Mouse (Mus musculus): ENCODE data around the gene Cldn34b3. TPM values are rescaled to one million over a fixed set of nuclear protein-coding genes. Genes with fewer than 3 reads are reported as not detected.
"Not testable (repeated sequence)": the region's sequence is repeated elsewhere in the genome, so short reads cannot be mapped to it uniquely, and the experiment has no call there.

Gene Cldn34b3
- polyA plus RNA-seq (2015; fragmentation: Nextera tagmentation; extraction: Ambion mirVana): not detected in 2 replicates

DNA sequence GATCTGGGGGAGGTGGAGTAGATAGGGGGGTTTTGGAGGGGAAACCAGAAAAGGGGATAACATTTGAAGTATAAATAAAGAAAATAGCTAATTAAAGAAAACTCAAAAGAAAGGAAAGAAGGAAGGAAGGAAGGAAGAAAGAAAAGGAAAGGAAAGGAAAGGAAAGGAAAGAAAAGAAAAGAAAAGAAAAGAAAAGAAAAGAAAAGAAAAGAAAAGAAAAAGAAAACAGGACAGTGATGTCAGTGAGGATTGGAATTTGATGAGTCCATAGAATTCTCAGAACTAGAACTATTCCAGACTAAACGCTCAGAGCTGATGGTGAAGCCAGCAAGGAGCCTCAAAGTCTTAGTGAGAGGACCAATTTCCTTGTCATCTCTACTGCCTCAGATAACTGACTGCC is at the start of gene Cldn34b3:
Gene Cldn34b3 (plus strand): TSS at position 301 of the 400 bp plus-strand sequence.
- H3K36me3 ChIP-seq (ENCODE audit: control insufficient read depth, insufficient read depth); ATAC-seq; H3K9ac ChIP-seq (ENCODE audit: low read depth, low read length); H3K27me3 ChIP-seq (replicated peaks; ENCODE audit: control insufficient read depth, insufficient read depth, low read length); H3K27ac ChIP-seq (ENCODE audit: low read depth, low read length); H3K4me3 ChIP-seq (ENCODE audit: low read depth, low read length); H3K4me1 ChIP-seq (replicated peaks; ENCODE audit: control insufficient read depth, insufficient read depth, low read length); H3K4me2 ChIP-seq (replicated peaks; ENCODE audit: low read depth); H3K9me3 ChIP-seq (ENCODE audit: control insufficient read depth): not testable (repeated sequence)
- 83% methylated on average over 1 of the region's 1 CpGs for WGBS

Other genes starting within 250 kb of the Cldn34b3 start
- gene Cldn34b4, start 129.0 kb downstream of the Cldn34b3 start, polyA plus RNA-seq (2015; fragmentation: Nextera tagmentation; extraction: Ambion mirVana): not detected in 2 replicates

Data from intestine, postnatal 0 days (tissue).